Mouse (Mus musculus): ENCODE measurements around the gene Fam207a. TPM values are rescaled to one million over a fixed set of nuclear protein-coding genes. Genes with fewer than 3 reads are reported as not detected.

The Fam207a gene
- total RNA-seq, 1 experiment, result 33.6 TPM

DNA sequence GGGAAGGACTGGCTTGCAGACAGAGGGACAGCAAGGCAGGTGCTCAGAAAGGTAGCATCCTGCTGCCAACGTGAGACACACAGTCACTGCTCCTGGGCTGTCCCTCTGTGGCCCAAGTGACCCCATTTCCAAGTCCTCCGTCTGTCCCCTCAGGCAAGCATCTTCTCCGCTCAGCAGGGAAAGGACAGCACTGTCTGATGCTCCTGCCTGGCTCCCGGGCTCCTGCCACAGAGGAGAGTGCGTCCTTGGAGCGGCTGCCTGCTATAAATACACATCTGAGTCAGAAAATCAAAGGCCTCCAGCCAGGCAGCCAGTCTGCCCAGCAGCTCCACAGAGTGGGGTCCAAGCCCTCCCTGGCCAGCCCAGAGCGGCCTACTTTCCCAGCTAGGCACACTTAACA is 59.1 kb downstream of the Fam207a start:
- no peak for TF ChIP-seq CHD2 (IDR thresholded peaks at IDR 0.05; ENCODE audit: low read depth, low read length)
- TF ChIP-seq HCFC1 (IDR thresholded peaks at IDR 0.05; ENCODE audit: borderline replicate concordance, insufficient read depth, low read length), result no peak
- TF ChIP-seq ZC3H11A (IDR thresholded peaks at IDR 0.05; ENCODE audit: borderline replicate concordance, low read depth, low read length), result no peak
- TF ChIP-seq ZNF384 (IDR thresholded peaks at IDR 0.05; ENCODE audit: low read depth, low read length), result no peak
- TF ChIP-seq MAFK (IDR thresholded peaks at IDR 0.05; ENCODE audit: insufficient read depth, low read depth, low read length), result no peak
- in situ Hi-C loops (cut with MboI; ENCODE audit: low sequenced_read_pairs in 2 of 2, unreplicated experiment in 2 of 2), result no loop called here

GRCm38 (mm10) chr10:77455251-77456010 is 60.2 kb downstream of the Fam207a start:
- Histone ChIP-seq H3K4me3 (ENCODE audit: insufficient read depth in 1 of 2, low read depth in 1 of 2, low read length in 2 of 2, poor library complexity in 1 of 2, severe bottlenecking in 1 of 2) (no peak overlapping the region), H3K9me3 (ENCODE audit: control insufficient read depth, insufficient read depth, low read depth, low read length) (no peaks in the 10 kb centered on the region), H3K27ac (ENCODE audit: insufficient read depth, low read depth, low read length, poor library complexity, severe bottlenecking) (no peak overlapping the region), H3K36me3 (ENCODE audit: control insufficient read depth, insufficient read depth, low read length, poor library complexity, severe bottlenecking) (no peaks in the 10 kb centered on the region), H3K4me1 (ENCODE audit: control insufficient read depth in 2 of 2, insufficient read depth in 2 of 2, low read length in 2 of 2, poor library complexity in 1 of 2) (no peaks in the 10 kb centered on the region), H3K9ac (ENCODE audit: insufficient read depth, low read depth, low read length, poor library complexity, severe bottlenecking) (no peak overlapping the region)
- DNase-seq (ENCODE audit: low read depth, low spot score), result no peak
- in situ Hi-C loops (cut with MboI; ENCODE audit: low sequenced_read_pairs in 2 of 2, unreplicated experiment in 2 of 2), result no loop called here
- TF ChIP-seq CHD2 (IDR thresholded peaks at IDR 0.05; ENCODE audit: low read depth, low read length) (no peak), ZNF384 (IDR thresholded peaks at IDR 0.05; ENCODE audit: low read depth, low read length) (no peak), ZC3H11A (IDR thresholded peaks at IDR 0.05; ENCODE audit: borderline replicate concordance, low read depth, low read length) (no peak), HCFC1 (IDR thresholded peaks at IDR 0.05; ENCODE audit: borderline replicate concordance, insufficient read depth, low read length) (no peak), MAFK (IDR thresholded peaks at IDR 0.05; ENCODE audit: insufficient read depth, low read depth, low read length) (no peak)

More for the DNA sequence above, 59.1 kb downstream of the Fam207a start:
- H3K9me3 ChIP-seq (ENCODE audit: control insufficient read depth, insufficient read depth, low read depth, low read length), result no peaks in the 10 kb centered on the region
- H3K36me3 ChIP-seq (ENCODE audit: control insufficient read depth, insufficient read depth, low read length, poor library complexity, severe bottlenecking), result no peaks in the 10 kb centered on the region
- no peak overlapping the region for H3K27ac ChIP-seq (ENCODE audit: insufficient read depth, low read depth, low read length, poor library complexity, severe bottlenecking)
- H3K4me1 ChIP-seq (ENCODE audit: control insufficient read depth in 2 of 2, insufficient read depth in 2 of 2, low read length in 2 of 2, poor library complexity in 1 of 2), result no peaks in the 10 kb centered on the region
- no peak overlapping the region for H3K9ac ChIP-seq (ENCODE audit: insufficient read depth, low read depth, low read length, poor library complexity, severe bottlenecking)
- DNase-seq (ENCODE audit: low read depth, low spot score), result no peak
- no peak overlapping the region for H3K4me3 ChIP-seq (ENCODE audit: insufficient read depth in 1 of 2, low read depth in 1 of 2, low read length in 2 of 2, poor library complexity in 1 of 2, severe bottlenecking in 1 of 2)

DNA sequence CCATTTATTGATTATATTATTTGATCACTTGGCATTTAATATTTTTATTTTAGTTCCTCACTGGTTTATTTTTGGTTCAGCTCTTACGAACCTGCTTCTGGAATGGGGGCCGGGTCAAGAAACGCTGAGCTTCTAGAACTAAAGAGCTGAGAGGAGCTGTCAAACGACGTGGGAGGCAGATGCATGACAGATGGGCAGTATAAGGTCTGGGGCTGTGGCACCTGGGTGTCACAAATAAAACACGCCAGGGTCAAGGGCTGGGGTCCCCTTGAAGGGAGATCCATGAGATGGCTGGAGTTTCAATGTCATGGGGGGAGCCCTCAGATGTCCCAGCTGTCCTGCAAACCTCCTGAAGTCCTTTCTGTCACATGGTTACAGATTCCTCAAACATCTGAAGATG is 60.8 kb downstream of the Fam207a start:
- Histone ChIP-seq H3K9ac (ENCODE audit: insufficient read depth, low read depth, low read length, poor library complexity, severe bottlenecking) (no peak overlapping the region), H3K4me1 (ENCODE audit: control insufficient read depth in 2 of 2, insufficient read depth in 2 of 2, low read length in 2 of 2, poor library complexity in 1 of 2) (no peaks in the 10 kb centered on the region), H3K36me3 (ENCODE audit: control insufficient read depth, insufficient read depth, low read length, poor library complexity, severe bottlenecking) (no peaks in the 10 kb centered on the region), H3K27ac (ENCODE audit: insufficient read depth, low read depth, low read length, poor library complexity, severe bottlenecking) (no peak overlapping the region), H3K4me3 (ENCODE audit: insufficient read depth in 1 of 2, low read depth in 1 of 2, low read length in 2 of 2, poor library complexity in 1 of 2, severe bottlenecking in 1 of 2) (no peak overlapping the region), H3K9me3 (ENCODE audit: control insufficient read depth, insufficient read depth, low read depth, low read length) (no peaks in the 10 kb centered on the region)
- TF ChIP-seq ZC3H11A (IDR thresholded peaks at IDR 0.05; ENCODE audit: borderline replicate concordance, low read depth, low read length) (no peak), HCFC1 (IDR thresholded peaks at IDR 0.05; ENCODE audit: borderline replicate concordance, insufficient read depth, low read length) (no peak), ZNF384 (IDR thresholded peaks at IDR 0.05; ENCODE audit: low read depth, low read length) (no peak)
- in situ Hi-C loops (cut with MboI; ENCODE audit: low sequenced_read_pairs in 2 of 2, unreplicated experiment in 2 of 2), result no loop called here
- no peak for DNase-seq (ENCODE audit: low read depth, low spot score)

DNA sequence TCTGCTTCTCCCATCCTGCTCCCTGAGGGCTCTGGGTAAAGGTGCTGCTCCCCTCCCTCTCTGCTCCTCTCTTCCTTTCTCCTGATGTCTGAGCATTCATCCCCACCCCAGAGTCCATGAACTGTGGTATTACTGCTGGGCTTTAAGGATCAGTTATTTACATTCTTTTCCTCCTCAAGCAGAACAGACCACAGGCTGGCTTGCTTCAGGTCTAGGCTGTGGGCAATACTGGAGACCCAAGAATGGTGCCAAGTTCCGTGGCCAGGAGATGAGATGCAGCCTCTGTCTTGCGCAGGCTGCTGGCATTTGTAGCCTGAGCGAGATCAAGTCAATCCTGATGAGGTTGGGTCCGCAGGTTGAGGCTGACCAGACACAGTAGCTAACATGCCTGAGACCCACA is 63.8 kb downstream of the Fam207a start:
- Histone ChIP-seq H3K4me3 (ENCODE audit: insufficient read depth in 1 of 2, low read depth in 1 of 2, low read length in 2 of 2, poor library complexity in 1 of 2, severe bottlenecking in 1 of 2) (no peak overlapping the region), H3K36me3 (ENCODE audit: control insufficient read depth, insufficient read depth, low read length, poor library complexity, severe bottlenecking) (no peaks in the 10 kb centered on the region), H3K4me1 (ENCODE audit: control insufficient read depth in 2 of 2, insufficient read depth in 2 of 2, low read length in 2 of 2, poor library complexity in 1 of 2) (peaks cover 0 to 2% of the 10 kb centered on the region in 2 experiments; a peak in 1 of 4 replicates), H3K9ac (ENCODE audit: insufficient read depth, low read depth, low read length, poor library complexity, severe bottlenecking) (no peak overlapping the region), H3K27ac (ENCODE audit: insufficient read depth, low read depth, low read length, poor library complexity, severe bottlenecking) (no peak overlapping the region), H3K9me3 (ENCODE audit: control insufficient read depth, insufficient read depth, low read depth, low read length) (no peaks in the 10 kb centered on the region)
- no peak for TF ChIP-seq MAFK (IDR thresholded peaks at IDR 0.05; ENCODE audit: insufficient read depth, low read depth, low read length)
- no peak for TF ChIP-seq ZC3H11A (IDR thresholded peaks at IDR 0.05; ENCODE audit: borderline replicate concordance, low read depth, low read length)
- no peak for TF ChIP-seq ZNF384 (IDR thresholded peaks at IDR 0.05; ENCODE audit: low read depth, low read length)
- TF ChIP-seq HCFC1 (IDR thresholded peaks at IDR 0.05; ENCODE audit: borderline replicate concordance, insufficient read depth, low read length), result no peak
- DNase-seq (ENCODE audit: low read depth, low spot score), result no peak
- in situ Hi-C loops (cut with MboI; ENCODE audit: low sequenced_read_pairs in 2 of 2, unreplicated experiment in 2 of 2), result no loop called here

- no peaks in the 10 kb centered on the region for H3K9me3 ChIP-seq (ENCODE audit: control insufficient read depth, insufficient read depth, low read depth, low read length)
- in situ Hi-C loops (cut with MboI; ENCODE audit: low sequenced_read_pairs in 2 of 2, unreplicated experiment in 2 of 2), result no loop called here
- peaks cover 0 to 2% of the 10 kb centered on the region in 2 experiments; a peak in 1 of 4 replicates for H3K4me1 ChIP-seq (ENCODE audit: control insufficient read depth in 2 of 2, insufficient read depth in 2 of 2, low read length in 2 of 2, poor library complexity in 1 of 2)
- H3K27ac ChIP-seq (ENCODE audit: insufficient read depth, low read depth, low read length, poor library complexity, severe bottlenecking), result no peak overlapping the region
- DNase-seq (ENCODE audit: low read depth, low spot score), result no peak
- TF ChIP-seq ZNF384 (IDR thresholded peaks at IDR 0.05; ENCODE audit: low read depth, low read length), result no peak
- TF ChIP-seq MAFK (IDR thresholded peaks at IDR 0.05; ENCODE audit: insufficient read depth, low read depth, low read length), result no peak
- TF ChIP-seq ZC3H11A (IDR thresholded peaks at IDR 0.05; ENCODE audit: borderline replicate concordance, low read depth, low read length), result no peak
- no peak for TF ChIP-seq HCFC1 (IDR thresholded peaks at IDR 0.05; ENCODE audit: borderline replicate concordance, insufficient read depth, low read length)
- TF ChIP-seq CHD2 (IDR thresholded peaks at IDR 0.05; ENCODE audit: low read depth, low read length), result no peak
- H3K36me3 ChIP-seq (ENCODE audit: control insufficient read depth, insufficient read depth, low read length, poor library complexity, severe bottlenecking), result no peaks in the 10 kb centered on the region
- H3K9ac ChIP-seq (ENCODE audit: insufficient read depth, low read depth, low read length, poor library complexity, severe bottlenecking), result no peak overlapping the region
- no peak overlapping the region for H3K4me3 ChIP-seq (ENCODE audit: insufficient read depth in 1 of 2, low read depth in 1 of 2, low read length in 2 of 2, poor library complexity in 1 of 2, severe bottlenecking in 1 of 2)
Measured at GRCm38 (mm10) chr10:77450159-77450464, 65.5 kb downstream of the Fam207a start.
